Mouse (Mus musculus): Measurements from ENCODE around the gene Atp6v0e2. TPM values are rescaled to one million over a fixed set of nuclear protein-coding genes. Genes with fewer than 3 reads are reported as not detected.

Gene Atp6v0e2
- polyA plus RNA-seq (2012; ENCODE audit: low replicate concordance): 0.94 and 5.5 TPM in 2 replicates

GRCm38 (mm10) chr6:48537105-48537954 lies at the start of gene Atp6v0e2:
Gene Atp6v0e2, plus strand, starts transcription at chr6:48537615.

GRCm38 (mm10) chr6:48554280-48555103 lies 17.1 kb downstream of the Atp6v0e2 start, which contains the start of gene Lrrc61:
Gene Lrrc61, plus strand, starts transcription at chr6:48554796.

GRCm38 (mm10) chr6:48572572-48573061 lies 35.2 kb downstream of the Atp6v0e2 start, which contains the start of gene Rarres2:
Gene Rarres2, minus strand, starts transcription at chr6:48572789.

GRCm38 (mm10) chr6:48589194-48589750 lies 51.9 kb downstream of the Atp6v0e2 start, which contains the start of gene Gm45021:
Gene Gm45021, plus strand, starts transcription at chr6:48589610.

Other genes with a start within 250 kb of the Atp6v0e2 start
- gene Krba1, start 142.0 kb upstream of the Atp6v0e2 start, polyA plus RNA-seq (2012; ENCODE audit: low replicate concordance): 16.8 and 36.8 TPM in 2 replicates
- 25.2 and 31.2 TPM in 2 replicates for gene Zfp467, start 91.8 kb upstream of the Atp6v0e2 start, polyA plus RNA-seq (2012; ENCODE audit: low replicate concordance)
- gene Sspo, start 89.4 kb upstream of the Atp6v0e2 start, polyA plus RNA-seq (2012; ENCODE audit: low replicate concordance): 1.2 and 2.9 TPM in 2 replicates
- gene Lrrc61, start 17.2 kb downstream of the Atp6v0e2 start, polyA plus RNA-seq (2012; ENCODE audit: low replicate concordance): 55.0 and 57.4 TPM in 2 replicates
- 0.35 TPM in 1 of 2 replicates, not detected in the other for gene Rarres2, start 35.2 kb downstream of the Atp6v0e2 start, polyA plus RNA-seq (2012; ENCODE audit: low replicate concordance)
- gene Gm45021, start 52.0 kb downstream of the Atp6v0e2 start, polyA plus RNA-seq (2012; ENCODE audit: low replicate concordance): not detected in 2 replicates
- gene Repin1, start 56.3 kb downstream of the Atp6v0e2 start, polyA plus RNA-seq (2012; ENCODE audit: low replicate concordance): 21.7 and 39.5 TPM in 2 replicates
- gene Gm44965, start 56.3 kb downstream of the Atp6v0e2 start, polyA plus RNA-seq (2012; ENCODE audit: low replicate concordance): not detected in 2 replicates
- 2.9 and 3.6 TPM in 2 replicates for gene Zfp775, start 64.4 kb downstream of the Atp6v0e2 start, polyA plus RNA-seq (2012; ENCODE audit: low replicate concordance)
- gene AI854703, start 89.1 kb downstream of the Atp6v0e2 start, polyA plus RNA-seq (2012; ENCODE audit: low replicate concordance): 0.58 and 1.2 TPM in 2 replicates
- gene Gimap8, start 109.6 kb downstream of the Atp6v0e2 start, polyA plus RNA-seq (2012; ENCODE audit: low replicate concordance): 40.6 and 47.5 TPM in 2 replicates
- gene Gimap9, start 138.5 kb downstream of the Atp6v0e2 start, polyA plus RNA-seq (2012; ENCODE audit: low replicate concordance): 2.5 and 8.7 TPM in 2 replicates
- gene Gimap4, start 146.9 kb downstream of the Atp6v0e2 start, polyA plus RNA-seq (2012; ENCODE audit: low replicate concordance): 16.1 and 52.6 TPM in 2 replicates
- gene Gimap6, start 170.6 kb downstream of the Atp6v0e2 start, polyA plus RNA-seq (2012; ENCODE audit: low replicate concordance): 50.6 and 78.7 TPM in 2 replicates
- 0.58 and 1.8 TPM in 2 replicates for gene Gm28053, start 181.0 kb downstream of the Atp6v0e2 start, polyA plus RNA-seq (2012; ENCODE audit: low replicate concordance)
- 8.8 and 14.1 TPM in 2 replicates for gene Gimap7, start 181.0 kb downstream of the Atp6v0e2 start, polyA plus RNA-seq (2012; ENCODE audit: low replicate concordance)
- 154 and 203 TPM in 2 replicates for gene Gimap1, start 201.4 kb downstream of the Atp6v0e2 start, polyA plus RNA-seq (2012; ENCODE audit: low replicate concordance)
- 71.0 and 148 TPM in 2 replicates for gene Gimap5, start 208.6 kb downstream of the Atp6v0e2 start, polyA plus RNA-seq (2012; ENCODE audit: low replicate concordance)
- gene Gimap3, start 233.2 kb downstream of the Atp6v0e2 start, polyA plus RNA-seq (2012; ENCODE audit: low replicate concordance): 218 and 606 TPM in 2 replicates